Mouse (Mus musculus): ENCODE measurements around the gene Nop2.

Nop2 gene

GRCm38 (mm10) chr6:125109371-125109770 is 22.3 kb upstream of the Nop2 start:
- DNase-seq (ENCODE audit: low read depth, low spot score), result no peak

- DNase-seq (ENCODE audit: low read depth, low spot score), result no peak
These were observed 20.8 kb upstream of the Nop2 start for GRCm38 (mm10) chr6:125110927-125111326.

GRCm38 (mm10) chr6:125112553-125112952 is 19.2 kb upstream of the Nop2 start:
- DNase-seq (ENCODE audit: low read depth, low spot score), result no peak

- no peak for DNase-seq (ENCODE audit: low read depth, low spot score)
These were observed 12.3 kb upstream of the Nop2 start for GRCm38 (mm10) chr6:125119387-125119786.

- no peak for DNase-seq (ENCODE audit: low read depth, low spot score)
These were observed 3.0 kb upstream of the Nop2 start for GRCm38 (mm10) chr6:125128724-125129123.

- no peak for DNase-seq (ENCODE audit: low read depth, low spot score)
These were observed 1.9 kb upstream of the Nop2 start for GRCm38 (mm10) chr6:125129710-125130402.

GRCm38 (mm10) chr6:125132470-125132869 is 761 bp downstream of the Nop2 start:
- no peak for DNase-seq (ENCODE audit: low read depth, low spot score)

GRCm38 (mm10) chr6:125137002-125137671 is 5.4 kb downstream of the Nop2 start:
- DNase-seq (ENCODE audit: low read depth, low spot score), result no peak

GRCm38 (mm10) chr6:125139747-125140146 is 8.0 kb downstream of the Nop2 start:
- no peak for DNase-seq (ENCODE audit: low read depth, low spot score)

- DNase-seq (ENCODE audit: low read depth, low spot score), result no peak
These were observed 10.7 kb downstream of the Nop2 start for GRCm38 (mm10) chr6:125142436-125142835.

- no peak for DNase-seq (ENCODE audit: low read depth, low spot score)
These were observed 11.4 kb downstream of the Nop2 start for GRCm38 (mm10) chr6:125143128-125143527.

GRCm38 (mm10) chr6:125143904-125144303 is 12.2 kb downstream of the Nop2 start:
- DNase-seq (ENCODE audit: low read depth, low spot score), result no peak

GRCm38 (mm10) chr6:125145001-125145400 is 13.3 kb downstream of the Nop2 start, which contains the start of gene Iffo1:
Iffo1 (plus strand) TSS chr6:125145241.
- DNase-seq (ENCODE audit: low read depth, low spot score), result peak; percentile 97

- DNase-seq (ENCODE audit: low read depth, low spot score), result no peak
These were observed 13.8 kb downstream of the Nop2 start for GRCm38 (mm10) chr6:125145479-125145951.

- DNase-seq (ENCODE audit: low read depth, low spot score), result no peak
These were observed 14.4 kb downstream of the Nop2 start for GRCm38 (mm10) chr6:125146148-125146547.

- DNase-seq (ENCODE audit: low read depth, low spot score), result no peak
These were observed 15.1 kb downstream of the Nop2 start for GRCm38 (mm10) chr6:125146797-125147196.

- no peak for DNase-seq (ENCODE audit: low read depth, low spot score)
These were observed 15.6 kb downstream of the Nop2 start for GRCm38 (mm10) chr6:125147329-125147728.

- DNase-seq (ENCODE audit: low read depth, low spot score), result no peak
These were observed 16.7 kb downstream of the Nop2 start for GRCm38 (mm10) chr6:125148251-125148925.

- no peak for DNase-seq (ENCODE audit: low read depth, low spot score)
These were observed 17.3 kb downstream of the Nop2 start for GRCm38 (mm10) chr6:125148926-125149568.

- DNase-seq (ENCODE audit: low read depth, low spot score), result no peak
These were observed 17.9 kb downstream of the Nop2 start for GRCm38 (mm10) chr6:125149569-125149950.

GRCm38 (mm10) chr6:125152212-125153017 is 20.7 kb downstream of the Nop2 start:
- no peak for DNase-seq (ENCODE audit: low read depth, low spot score)
